Mouse (Mus musculus) megakaryocyte, adult 5-6 weeks (primary cell): Measurements from ENCODE around the gene Gm20388. TPM values are rescaled to one million over a fixed set of nuclear protein-coding genes. Genes with fewer than 3 reads are reported as not detected.
"Not testable (repeated sequence)": the region's sequence is repeated elsewhere in the genome, so short reads cannot be mapped to it uniquely, and the experiment has no call there.

Experiments
- ATAC-seq: 2 replicates; pipeline ENCODE4 v1.8.0; 2016; ENCODE audit warnings: mild to moderate bottlenecking, inconsistent platforms; ENCODE audit not compliant: poor library complexity, severe bottlenecking
- total RNA-seq, 2 experiments: library from RNA; stranded (forward) in 1 of 2; stranded (reverse) in 1 of 2; fragments of 153-499, 151-499 nt in 1 of 2; fragments of 221-1000, 200-1000 nt in 1 of 2; gene quantifications; 2 replicates each; pipeline versions ENCODE4 v1.2.3 to v1.2.4; 2015 to 2017

Gene Gm20388
- total RNA-seq, 2 experiments from 2014 or later: 7.6 to 15.5 TPM

DNA sequence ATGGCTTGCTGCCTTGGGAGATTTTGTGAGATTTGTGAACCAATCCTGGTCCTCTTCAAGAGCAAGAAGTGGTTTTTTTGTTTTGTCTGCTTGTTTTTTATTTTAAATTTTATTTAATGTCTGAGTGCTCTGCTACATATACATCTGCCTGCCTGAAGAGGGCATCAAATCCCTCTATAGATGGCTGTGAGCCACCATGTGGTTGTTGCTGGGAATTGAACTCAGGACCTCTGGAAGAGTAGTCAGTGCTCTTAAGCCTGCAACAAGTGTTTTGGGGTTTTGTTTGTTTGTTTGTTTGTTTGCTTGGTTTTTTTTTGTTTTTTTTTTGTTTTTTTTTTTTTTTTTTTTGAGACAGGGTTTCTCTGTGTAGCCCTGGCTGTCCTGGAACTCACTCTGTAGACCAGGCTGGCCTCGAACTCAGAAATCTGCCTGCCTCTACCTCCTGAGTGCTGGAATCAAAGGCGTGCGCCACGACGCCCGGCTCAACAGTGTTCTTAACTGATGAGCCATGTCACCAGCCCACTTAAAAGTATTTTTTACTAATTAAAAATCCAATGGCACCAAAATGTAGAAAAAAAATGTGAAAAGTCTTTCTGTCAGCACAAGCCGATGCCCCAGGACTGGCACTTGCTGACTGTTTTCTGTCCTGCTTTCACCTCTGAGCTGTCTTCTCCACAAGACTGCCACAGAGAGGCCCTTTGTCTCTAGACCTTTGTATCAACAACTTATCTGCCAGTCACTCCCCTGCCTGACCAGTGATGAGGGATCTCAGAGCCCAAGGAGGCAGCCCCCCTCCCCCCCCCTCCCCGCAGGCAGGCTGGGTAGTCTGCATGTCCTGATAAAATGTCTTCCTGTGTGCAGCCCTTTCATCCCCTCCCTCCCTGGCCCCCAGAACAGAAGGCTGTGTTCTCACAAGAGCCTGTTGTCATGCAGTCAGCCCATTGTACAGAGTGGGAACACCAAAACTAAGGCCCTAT, 3505.6 kb downstream of the Gm20388 start:
- no peak for ATAC-seq

DNA sequence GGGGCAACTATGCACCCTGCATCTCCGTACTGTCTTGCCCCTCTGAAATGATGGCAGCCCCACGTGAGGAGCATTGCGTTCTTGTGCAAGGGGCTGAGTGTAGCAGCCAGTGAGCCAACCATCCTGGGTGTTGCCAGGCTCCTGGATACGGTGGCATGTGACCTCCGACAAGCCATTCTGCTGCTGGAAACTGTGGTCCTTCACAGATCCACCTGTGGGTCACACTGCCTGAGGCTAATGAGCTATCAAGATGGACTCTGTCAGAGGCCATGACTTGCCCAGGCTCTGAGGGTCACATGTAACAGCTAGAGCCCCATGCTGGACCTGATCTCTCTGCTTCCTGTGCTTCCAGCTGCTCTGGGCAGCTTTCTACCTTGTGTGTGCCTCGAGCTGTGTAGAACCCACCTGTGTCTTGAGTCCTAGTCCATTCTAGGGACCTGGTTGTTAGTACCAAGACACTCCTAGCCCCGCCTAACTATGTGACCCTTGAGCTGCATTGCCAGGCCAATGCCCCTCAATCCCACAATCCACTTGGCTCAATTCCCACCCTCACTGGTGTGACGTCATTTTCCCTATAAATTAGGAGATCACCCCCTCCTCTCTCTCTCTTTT, 3506.4 kb downstream of the Gm20388 start:
- ATAC-seq: no peak

DNA sequence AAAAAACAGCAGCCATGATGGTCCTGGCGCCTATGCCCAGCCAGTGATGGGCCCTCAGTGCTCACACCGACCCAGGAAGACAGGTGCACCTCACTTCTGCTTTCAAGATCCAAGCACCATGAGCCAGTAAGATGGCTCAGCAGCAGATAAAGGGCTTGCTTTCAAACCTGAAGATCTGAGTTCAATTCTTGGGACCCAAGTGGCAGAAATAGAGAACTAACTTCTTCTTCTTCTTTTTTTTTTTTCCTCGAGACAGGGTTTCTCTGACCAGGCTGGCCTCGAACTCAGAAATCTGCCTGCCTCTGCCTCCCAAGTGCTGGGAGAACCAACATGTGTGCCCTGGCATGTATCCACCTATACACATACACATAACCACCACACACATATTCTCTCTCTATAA, 3509.1 kb downstream of the Gm20388 start:
- no peak for ATAC-seq

DNA sequence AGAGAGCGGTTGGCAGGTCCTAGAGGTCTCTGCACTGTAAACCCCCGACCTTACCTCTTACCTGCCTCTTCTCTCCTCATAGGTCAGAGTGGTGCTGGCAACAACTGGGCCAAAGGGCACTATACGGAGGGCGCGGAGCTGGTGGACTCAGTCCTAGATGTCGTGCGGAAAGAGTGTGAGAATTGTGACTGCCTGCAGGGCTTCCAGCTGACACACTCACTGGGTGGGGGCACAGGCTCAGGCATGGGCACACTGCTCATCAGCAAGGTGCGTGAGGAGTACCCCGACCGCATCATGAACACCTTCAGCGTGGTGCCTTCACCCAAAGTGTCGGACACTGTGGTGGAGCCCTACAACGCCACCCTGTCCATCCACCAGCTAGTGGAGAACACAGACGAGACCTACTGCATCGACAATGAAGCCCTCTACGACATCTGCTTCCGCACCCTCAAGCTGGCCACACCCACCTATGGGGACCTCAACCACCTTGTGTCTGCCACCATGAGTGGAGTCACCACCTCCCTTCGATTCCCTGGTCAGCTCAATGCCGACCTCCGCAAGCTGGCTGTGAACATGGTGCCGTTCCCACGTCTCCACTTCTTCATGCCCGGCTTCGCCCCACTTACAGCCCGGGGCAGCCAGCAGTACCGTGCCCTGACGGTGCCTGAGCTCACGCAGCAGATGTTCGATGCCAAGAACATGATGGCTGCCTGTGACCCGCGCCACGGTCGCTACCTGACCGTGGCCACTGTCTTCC, 3510.1 kb downstream of the Gm20388 start:
- ATAC-seq: no peak

DNA sequence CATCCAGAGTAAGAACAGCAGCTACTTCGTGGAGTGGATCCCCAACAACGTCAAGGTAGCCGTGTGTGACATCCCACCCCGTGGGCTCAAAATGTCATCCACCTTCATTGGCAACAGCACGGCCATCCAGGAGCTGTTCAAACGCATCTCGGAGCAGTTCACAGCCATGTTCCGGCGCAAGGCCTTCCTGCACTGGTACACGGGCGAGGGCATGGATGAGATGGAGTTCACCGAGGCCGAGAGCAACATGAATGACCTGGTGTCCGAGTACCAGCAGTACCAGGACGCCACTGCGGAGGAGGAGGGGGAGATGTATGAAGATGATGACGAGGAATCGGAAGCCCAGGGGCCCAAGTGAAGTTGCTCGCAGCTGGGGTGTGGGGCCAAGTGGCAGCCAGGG, 3510.7 kb downstream of the Gm20388 start:
- ATAC-seq: no peak

DNA sequence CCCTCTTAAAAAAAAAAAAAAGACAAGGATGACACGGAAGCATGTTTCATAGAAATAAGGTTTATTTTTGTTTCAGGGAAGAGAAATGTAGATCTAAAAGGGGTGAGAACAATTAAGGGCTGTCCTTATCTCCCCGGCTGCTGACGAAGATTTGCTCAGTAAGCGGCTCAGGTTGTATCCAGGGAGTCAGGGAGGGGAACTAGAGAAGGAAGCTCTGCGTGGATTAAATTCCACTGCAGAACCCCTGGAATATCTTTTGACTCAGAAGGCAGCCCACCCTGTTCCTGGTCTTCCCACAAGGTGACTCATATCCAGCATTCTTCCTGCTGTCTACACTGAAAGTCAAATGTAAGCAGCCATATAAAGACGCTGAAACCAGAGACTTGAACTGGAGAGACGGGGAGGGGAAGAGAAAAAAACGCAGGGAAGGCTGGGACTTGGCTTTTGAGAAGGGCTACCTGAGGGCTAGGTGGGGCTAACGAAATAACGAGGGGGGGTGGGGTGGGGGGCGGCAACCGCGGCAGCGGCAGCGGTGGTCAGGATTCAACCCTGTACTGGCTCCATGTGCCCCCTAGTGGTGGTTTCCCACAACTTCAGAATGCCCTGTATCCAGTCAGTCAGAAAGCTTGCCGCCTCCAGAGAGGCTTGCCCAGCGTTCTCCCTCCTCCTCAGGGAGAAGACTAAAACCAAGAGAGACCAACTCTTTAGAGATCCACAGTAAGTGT, 3511.6 kb downstream of the Gm20388 start:
- ATAC-seq: peak; percentile 67

DNA sequence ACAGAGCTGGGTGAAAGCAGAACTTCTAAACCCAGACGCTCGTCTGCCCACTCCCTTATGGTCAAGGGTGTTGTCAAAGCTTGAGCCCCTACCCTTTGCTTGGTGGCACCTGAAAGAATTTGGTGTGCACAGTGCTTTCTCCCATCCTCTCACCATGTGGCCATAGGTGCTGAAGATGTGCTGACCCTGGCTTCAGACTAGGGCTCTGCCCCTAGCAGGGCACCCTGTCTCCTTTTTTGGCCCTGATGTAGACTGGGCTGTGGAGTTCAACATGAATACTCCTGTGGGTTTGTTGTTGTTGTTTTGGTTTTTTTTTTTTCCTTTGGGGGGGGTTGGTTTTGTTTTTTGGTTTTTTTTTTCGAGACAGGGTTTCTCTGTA, 3512.1 kb downstream of the Gm20388 start:
- no peak for ATAC-seq

DNA sequence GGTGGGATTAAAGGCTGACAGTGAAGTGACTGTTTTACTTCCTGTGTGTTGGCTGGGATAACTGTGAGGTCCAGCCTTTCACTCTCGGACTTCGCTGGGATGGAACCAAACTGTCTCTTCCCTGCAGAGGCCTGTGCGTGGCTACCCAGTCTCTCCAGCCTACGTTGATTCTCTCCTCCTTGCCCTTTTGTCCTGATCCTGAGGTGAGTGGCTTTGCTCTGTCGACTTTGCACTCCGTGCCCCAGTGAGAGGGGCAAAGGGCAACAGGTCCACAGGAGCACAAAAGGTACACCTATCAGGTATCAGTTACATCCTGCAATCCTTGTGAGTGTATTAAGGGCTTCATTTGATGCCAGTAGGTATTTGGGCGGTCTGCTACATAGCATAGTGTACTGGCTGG, 3512.8 kb downstream of the Gm20388 start, which contains the start of gene Def8:
TSS of gene Def8 (plus strand) at position 87 of the 400 bp plus-strand sequence.
- ATAC-seq: no peak

DNA sequence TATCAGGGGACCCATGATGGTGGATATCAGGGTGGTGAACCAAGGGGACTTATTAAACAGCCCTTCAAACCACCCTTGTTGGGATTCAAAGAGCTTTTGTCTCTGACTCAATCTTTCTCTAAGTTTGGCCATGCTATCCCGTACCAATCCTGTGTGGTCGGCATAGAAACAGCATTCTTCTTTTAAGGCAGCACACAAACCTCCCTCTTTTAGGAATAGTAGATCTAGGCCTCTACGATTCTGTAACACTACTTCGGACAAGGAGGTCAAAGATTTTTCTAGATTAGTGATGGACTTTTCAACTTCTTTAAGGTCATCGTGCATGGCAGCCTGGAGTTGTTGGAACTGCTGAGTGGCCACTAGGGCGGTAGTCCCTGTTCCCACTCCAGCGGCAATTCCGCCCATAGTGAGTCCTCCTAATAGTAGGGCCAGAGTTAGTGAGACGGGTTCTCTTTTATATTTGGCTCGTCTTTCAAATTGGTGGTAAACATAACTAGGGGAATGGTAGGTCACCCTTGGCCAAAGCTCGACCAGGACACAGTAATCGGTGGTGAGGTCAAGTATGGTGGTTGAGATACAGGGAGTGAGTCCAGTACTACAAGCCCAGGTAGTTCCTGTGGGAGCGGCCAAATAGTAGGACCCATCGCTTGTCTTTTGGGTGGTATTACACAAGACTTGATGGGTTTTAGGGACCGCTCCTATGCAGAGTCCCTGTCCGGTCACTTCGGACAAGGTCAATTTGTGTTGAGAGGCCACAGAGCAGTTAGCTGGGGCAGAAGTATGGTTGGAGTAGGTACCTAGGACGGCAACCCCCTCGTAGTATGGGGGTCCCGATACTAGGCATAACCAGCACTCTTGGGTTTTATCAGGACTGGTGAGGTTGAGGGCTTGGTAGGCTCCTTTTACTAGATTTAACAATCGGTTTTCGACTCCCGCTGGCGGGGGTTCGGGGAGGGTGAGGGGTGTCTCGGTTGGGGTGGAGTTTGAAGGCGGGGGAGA, 3516.2 kb downstream of the Gm20388 start:
- ATAC-seq: no peak

DNA sequence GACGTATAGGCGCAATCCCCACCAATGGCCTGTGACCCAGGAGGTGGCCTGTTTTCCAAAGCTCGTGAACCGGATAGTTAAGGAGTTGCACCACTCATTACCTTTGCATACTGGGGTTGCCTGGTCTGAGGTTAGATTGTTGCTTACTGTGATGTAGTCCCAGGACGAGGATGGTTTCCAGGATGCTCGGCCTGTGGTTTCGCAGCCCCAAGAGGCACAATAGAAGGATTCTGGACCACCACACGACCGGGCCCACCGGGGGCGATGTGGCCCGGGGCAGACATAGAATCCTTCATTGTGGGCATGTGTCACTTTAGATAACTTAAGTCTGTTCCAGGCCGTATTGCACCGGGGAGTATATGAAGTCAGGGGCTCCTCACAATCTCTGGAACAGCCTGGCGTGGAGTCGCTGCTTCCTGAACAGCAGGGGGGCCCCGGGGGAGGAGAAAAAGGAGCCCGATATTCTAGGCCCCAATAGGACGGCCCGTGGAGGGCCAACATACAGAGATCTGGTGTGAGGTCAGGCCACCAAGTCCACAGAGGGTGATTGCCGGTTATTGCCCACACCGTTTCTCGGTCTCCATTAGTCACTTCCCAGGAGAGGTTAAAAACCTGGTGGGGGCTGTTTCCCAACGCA, 3517.1 kb downstream of the Gm20388 start:
- no peak for ATAC-seq

DNA sequence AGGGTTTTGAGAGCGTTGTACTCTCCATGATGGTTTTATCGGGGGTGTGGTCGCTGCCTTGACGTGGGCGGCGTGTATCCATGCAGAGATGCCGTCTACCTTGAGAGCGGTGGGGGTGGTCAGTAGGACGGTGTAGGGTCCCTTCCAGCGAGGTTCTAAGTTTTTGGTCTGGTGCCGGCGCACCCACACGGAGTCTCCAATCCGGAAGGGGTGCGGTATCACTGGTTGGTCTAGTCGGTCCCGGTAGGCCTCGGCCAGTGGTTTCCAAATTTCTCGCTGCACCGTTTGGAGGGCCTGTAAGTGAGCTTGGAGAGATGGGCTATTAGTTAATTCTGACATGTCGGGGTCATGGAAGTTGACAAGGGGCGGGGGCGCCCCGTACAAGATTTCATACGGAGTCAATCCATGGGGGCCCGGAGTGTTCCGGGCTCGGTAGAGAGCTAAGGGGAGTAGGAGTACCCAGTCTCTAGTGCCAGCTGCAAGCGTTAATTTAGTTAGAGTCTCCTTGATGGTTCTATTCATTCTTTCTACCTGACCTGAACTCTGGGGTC, 3517.8 kb downstream of the Gm20388 start:
- no peak for ATAC-seq

DNA sequence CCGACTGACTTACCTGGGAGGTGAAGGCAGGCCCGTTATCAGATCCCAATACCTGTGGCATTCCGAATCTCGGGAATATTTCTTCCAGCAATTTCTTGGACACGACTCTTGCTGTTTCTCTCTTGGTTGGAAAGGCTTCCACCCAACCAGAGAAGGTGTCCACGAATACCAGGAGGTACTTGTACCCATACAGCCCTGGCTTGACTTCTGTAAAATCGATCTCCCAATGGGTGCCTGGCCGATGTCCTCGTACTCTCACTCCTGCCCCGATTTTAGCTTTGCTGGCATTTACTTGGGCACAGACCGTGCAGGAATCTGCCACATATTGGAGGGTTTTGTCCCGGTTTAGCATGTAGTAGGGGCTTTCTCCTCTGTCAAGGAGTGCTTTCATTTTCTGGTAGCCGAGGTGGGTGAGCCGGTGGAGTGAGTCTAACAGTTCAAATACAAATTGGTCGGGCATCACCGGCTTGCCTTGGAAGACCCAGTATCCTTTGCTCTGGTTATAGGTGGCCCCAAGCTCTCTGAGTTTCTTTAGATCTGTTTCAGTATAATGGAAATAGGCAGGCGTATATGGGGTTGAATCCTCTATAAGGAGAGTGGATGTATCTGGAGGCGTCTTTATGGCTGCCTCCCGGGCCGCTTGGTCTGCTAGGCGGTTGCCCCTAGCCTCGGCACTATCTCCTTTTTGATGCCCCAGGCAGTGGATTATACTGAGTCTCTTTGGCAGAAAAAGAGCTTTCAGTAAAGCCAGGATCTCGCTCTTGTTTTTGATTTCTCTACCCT, 3518.5 kb downstream of the Gm20388 start:
- no peak for ATAC-seq

DNA sequence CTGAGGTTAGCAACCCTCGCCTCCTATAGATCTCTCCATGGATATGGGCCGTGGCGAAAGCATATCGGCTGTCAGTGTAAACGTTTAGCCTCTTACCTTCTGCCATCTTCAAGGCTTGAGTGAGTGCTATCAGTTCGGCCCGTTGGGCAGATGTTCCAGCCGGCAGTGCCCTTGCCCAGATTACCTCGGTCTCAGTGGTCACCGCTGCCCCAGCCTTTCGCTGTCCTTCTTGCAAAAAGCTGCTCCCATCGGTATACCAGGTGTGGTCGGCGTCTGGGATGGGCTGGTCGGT, 3519.0 kb downstream of the Gm20388 start:
- not testable (repeated sequence) for ATAC-seq

DNA sequence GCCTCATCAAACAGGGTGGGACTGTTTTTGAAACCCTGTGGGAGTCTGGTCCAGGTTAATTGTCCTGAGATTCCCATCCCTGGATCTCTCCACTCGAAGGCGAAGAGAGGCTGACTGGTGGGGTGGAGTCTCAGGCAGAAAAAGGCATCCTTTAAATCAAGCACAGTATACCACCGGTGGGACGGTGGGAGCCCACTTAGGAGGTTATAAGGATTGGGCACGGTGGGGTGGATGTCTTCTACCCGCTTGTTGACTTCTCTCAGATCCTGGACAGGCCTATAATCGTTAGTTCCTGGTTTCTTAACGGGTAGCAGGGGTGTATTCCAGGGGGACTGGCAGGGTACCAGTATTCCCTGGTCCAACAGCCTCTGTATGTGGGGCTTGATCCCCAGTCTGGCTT, 3520.3 kb downstream of the Gm20388 start:
- ATAC-seq: not testable (repeated sequence)

DNA sequence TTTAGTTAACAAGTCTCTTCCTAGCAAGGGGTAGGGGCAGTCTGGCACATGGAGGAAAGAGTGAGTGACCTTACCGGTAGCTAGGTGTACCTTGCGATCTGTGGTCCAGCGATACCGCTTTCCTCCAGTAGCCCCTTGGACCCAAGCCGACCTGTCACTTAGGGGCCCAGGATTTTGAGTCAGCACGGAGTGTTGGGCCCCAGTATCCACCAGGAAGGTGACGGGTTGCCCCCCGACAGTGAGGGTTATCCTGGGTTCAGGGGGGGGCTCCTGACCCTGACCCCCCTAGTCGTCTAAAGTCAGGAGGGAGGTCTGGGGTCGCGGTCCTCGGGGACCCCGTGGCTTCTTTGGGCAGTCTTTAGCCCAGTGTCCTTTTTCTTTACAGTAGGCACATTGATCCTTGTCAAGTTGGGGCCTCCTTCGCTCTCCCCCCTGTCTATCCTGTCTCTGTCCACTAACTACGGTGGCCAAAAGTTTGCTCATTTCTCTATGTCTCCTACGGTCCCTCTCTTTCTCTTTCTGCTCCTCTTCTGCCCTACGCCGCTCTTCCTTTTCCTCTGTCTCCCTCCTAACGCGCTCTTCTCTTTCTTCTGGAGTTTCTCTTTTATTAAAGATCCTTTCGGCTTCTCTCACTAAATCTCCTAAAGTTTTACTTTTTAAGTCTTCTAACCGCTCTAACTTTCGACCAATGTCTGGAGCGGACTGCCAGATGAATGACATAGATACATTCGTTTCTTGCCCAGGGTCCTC, 3521.2 kb downstream of the Gm20388 start:
- no peak for ATAC-seq

DNA sequence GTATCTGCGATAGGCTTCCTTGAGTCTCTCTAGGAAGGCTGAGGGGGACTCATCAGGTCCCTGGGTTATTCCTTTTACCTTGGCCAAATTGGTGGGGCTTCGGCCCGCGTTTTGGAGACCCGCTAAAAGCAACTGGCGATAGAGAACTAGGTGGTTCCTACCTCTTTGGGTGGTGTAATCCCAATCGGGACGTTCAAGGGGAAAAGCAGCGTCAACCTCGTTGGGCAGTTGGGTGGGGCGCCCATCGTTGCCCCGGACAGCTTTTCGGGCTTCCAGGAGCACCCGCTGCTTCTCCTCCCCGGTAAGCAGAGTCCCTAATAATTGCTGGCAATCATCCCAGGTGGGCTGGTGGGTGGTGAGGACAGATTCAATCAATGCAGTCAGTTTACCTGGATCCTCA, 3521.7 kb downstream of the Gm20388 start:
- ATAC-seq: no peak

DNA sequence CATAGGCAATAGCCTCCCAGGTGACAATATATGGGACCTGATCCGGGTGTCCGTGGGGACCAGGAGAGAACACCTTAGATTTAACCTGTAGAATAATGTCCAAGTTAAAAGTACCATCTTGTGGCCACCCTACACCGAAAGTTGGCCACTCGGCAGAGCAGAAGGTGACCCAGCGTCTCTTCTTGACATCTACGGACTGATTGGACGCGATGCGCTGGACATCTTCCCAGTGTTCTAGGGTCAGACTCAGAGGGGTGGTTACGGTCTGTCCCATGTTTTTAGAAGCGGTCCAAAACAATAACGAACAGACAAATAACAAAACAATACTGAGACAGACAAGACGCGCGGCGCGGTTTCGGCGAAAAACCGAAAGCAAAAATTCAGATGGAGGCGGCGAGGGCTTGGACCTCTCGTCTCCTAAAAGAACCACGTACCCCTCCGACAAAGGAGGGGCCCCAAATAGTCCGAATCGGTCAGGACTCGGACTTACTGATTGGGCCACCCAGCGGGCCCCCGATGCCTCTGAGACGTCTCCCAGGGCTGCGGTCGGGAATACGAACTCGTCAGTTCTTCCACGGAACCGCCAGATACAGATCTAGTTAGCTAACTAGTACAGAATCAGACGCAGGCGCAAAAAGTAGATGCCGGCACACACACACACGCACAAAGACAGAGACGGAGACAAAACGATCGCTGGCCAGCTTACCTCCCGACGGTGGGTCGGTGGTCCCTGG, 3522.8 kb downstream of the Gm20388 start:
- ATAC-seq: not testable (repeated sequence)
